Mouse (Mus musculus): ENCODE measurements around the gene Pisd.

DNA sequence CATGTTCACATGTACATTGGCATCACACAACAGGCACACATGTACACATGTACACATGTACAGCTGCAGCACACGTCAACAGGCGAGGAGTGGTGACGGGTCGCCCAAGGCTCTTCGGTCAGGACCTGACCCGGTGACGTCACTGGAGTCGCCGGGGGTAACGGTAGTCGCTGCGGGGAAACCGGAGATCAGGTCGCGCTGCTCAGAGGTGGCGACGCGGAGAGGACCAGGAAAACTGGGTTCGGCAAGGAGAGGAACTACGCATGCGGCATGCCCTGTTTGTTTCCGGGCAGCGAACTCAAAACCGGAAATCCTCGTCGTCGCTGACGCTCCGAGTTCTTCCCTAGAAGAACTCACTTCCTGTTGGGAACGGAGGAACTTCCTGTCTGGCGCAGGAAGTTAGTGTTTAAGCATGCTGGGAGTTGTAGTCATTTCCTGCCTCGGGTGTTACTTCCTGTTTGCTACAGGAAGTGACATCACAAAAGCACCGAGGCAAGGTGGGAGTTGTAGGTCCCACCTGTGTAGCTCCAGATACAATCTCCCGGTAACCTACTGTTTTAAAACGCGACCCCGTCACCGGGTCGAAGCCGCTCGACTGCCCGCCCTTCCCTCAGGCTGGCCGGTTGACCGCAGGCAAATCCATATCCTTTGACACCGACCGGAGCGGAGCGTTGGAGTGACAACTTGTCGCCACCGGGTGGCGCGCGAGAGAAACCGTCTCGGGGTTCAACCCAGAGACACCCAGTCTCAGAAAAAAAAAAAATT lies 71.6 kb downstream of the Pisd start:
- TF ChIP-seq EP300 (IDR thresholded peaks at IDR 0.05; ENCODE audit: insufficient read depth, low read depth, low read length) (peak; percentile 86), CTCF (IDR thresholded peaks at IDR 0.05) (peak; percentile 92)
